Mouse (Mus musculus) myocyte (in vitro differentiated cells): ENCODE data around the gene Syt6. TPM values are rescaled to one million over a fixed set of nuclear protein-coding genes. Genes with fewer than 3 reads are reported as not detected.

ENCODE experiments used
- H3K27me3 ChIP-seq: one replicate; pipeline ENCODE4 v1.6.1; 2011; ENCODE audit not compliant: control insufficient read depth, insufficient read depth, insufficient read length
- H3K36me3 ChIP-seq: one replicate; pipeline ENCODE4 v1.6.1; 2011; ENCODE audit not compliant: control insufficient read depth, insufficient read depth
- H3K4me2 ChIP-seq: one replicate; pipeline ENCODE4 v1.6.1; 2011; ENCODE audit warnings: low read depth, control low read depth
- H3K4me3 ChIP-seq: one replicate; pipeline ENCODE4 v1.5.1; 2011; ENCODE audit warnings: mild to moderate bottlenecking, control low read depth, moderate library complexity
- H3K79me2 ChIP-seq: one replicate; pipeline ENCODE4 v1.6.1; 2011; ENCODE audit not compliant: control insufficient read depth, insufficient read depth
- H3ac ChIP-seq: one replicate; pipeline ENCODE4 v1.6.1; 2011; ENCODE audit not compliant: control insufficient read depth, insufficient read length
- CEBPB ChIP-seq: IDR thresholded peaks from 2 replicates; pipeline ENCODE4 v1.6.1; 2011; ENCODE audit warnings: mild to moderate bottlenecking, moderate library complexity; ENCODE audit not compliant: poor library complexity, insufficient read depth, severe bottlenecking
- E2F4 ChIP-seq: IDR thresholded peaks from one replicate; pipeline ENCODE4 v1.6.1; 2011; ENCODE audit warnings: mild to moderate bottlenecking, control low read depth, moderate library complexity; ENCODE audit not compliant: insufficient read depth
- MAX ChIP-seq: IDR thresholded peaks from one replicate; pipeline ENCODE4 v1.6.1; 2011; ENCODE audit warnings: low read depth, mild to moderate bottlenecking, control low read depth
- MYOD1 ChIP-seq, 3 experiments: IDR thresholded peaks; one replicate each; pipeline ENCODE4 v1.6.1; 2011; ENCODE audit warnings: control low read depth in 2 of 3, low read depth in 2 of 3, mild to moderate bottlenecking in 2 of 3, moderate library complexity in 1 of 3; ENCODE audit not compliant: insufficient read length in 2 of 3, control insufficient read depth in 1 of 3
- MYOG ChIP-seq, 3 experiments: IDR thresholded peaks; one replicate each; pipeline ENCODE4 v1.6.1; 2011; ENCODE audit warnings: control low read depth in 2 of 3, low read depth in 2 of 3, mild to moderate bottlenecking in 2 of 3; ENCODE audit not compliant: insufficient read length in 2 of 3, control insufficient read depth in 1 of 3, insufficient read depth in 1 of 3
- POLR2A ChIP-seq: IDR thresholded peaks from one replicate; pipeline ENCODE4 v1.6.1; 2011; ENCODE audit warnings: low read depth, mild to moderate bottlenecking, control low read depth, moderate library complexity; ENCODE audit not compliant: insufficient read length
- POLR2AphosphoS2 ChIP-seq: IDR thresholded peaks from one replicate; pipeline ENCODE4 v1.6.1; 2011; ENCODE audit warnings: low read depth, control low read depth; ENCODE audit not compliant: insufficient read length
- REST ChIP-seq: IDR thresholded peaks from one replicate; pipeline ENCODE4 v1.6.1; 2011; ENCODE audit warnings: mild to moderate bottlenecking, control low read depth, moderate library complexity; ENCODE audit not compliant: insufficient read depth, insufficient read length
- SRF ChIP-seq: IDR thresholded peaks from one replicate; pipeline ENCODE4 v1.6.1; 2011; ENCODE audit warnings: low read depth; ENCODE audit not compliant: control insufficient read depth, insufficient read length
- TCF12 ChIP-seq: IDR thresholded peaks from one replicate; pipeline ENCODE4 v1.6.1; 2011; ENCODE audit warnings: mild to moderate bottlenecking, control low read depth; ENCODE audit not compliant: poor library complexity, insufficient read depth, severe bottlenecking
- TCF3 ChIP-seq: IDR thresholded peaks from one replicate; pipeline ENCODE4 v1.6.1; 2011; ENCODE audit warnings: low read depth, control low read depth; ENCODE audit not compliant: insufficient read length
- USF1 ChIP-seq: IDR thresholded peaks from one replicate; pipeline ENCODE4 v1.6.1; 2011; ENCODE audit warnings: low read depth, mild to moderate bottlenecking, control low read depth, moderate library complexity
- polyA plus RNA-seq: library from polyadenylated mRNA; unstranded; fragments of >200 nt; fragmentation: generic; extraction: Trizol; gene quantifications from one replicate; pipeline ENCODE4 v1.2.1, GENCODE M21; 2012; ENCODE audit warnings: missing spikeins

Syt6 gene
- polyA plus RNA-seq, 1 experiment, result 0.07 TPM

DNA sequence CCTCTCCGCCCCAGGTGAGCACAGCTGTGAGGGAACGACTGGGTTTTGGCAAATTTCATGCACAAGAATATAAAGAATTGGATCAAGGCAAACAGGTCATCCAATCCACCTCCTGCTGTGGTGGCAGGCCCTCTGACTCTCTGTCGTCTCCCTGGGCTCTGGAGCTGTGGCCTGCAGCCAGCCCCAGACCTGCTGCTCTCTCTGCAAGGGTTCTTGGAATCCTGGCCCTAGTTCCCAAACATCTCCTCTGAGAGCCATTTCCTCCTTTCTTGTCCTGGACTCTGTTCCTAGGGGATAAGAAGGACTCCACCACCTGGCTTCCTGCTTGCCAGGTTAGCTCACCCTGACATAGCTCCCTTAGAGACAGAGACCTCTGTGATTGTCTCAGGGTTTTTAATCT is 7.8 kb upstream of the Syt6 start:
- peaks cover 14% of the 10 kb centered on the region for H3K27me3 ChIP-seq
- H3K4me2 ChIP-seq, result no peak overlapping the region
- H3K79me2 ChIP-seq, result no peaks in the 10 kb centered on the region
- no peaks in the 10 kb centered on the region for H3K36me3 ChIP-seq
- TF ChIP-seq CEBPB (no peak), POLR2AphosphoS2 (no peak), MYOD1 (IDR thresholded peaks at IDR 0.05; ENCODE audit: control insufficient read depth in 1 of 3, insufficient read length in 2 of 3, low read depth in 2 of 3) (no peak), USF1 (no peak), POLR2A (no peak), TCF3 (no peak), MYOG (IDR thresholded peaks at IDR 0.05; ENCODE audit: control insufficient read depth in 1 of 3, insufficient read depth in 1 of 3, insufficient read length in 2 of 3, low read depth in 2 of 3) (no peak), REST (no peak), SRF (no peak), MAX (no peak), TCF12 (no peak), E2F4 (no peak)
- H3ac ChIP-seq, result no peak overlapping the region
- no peak overlapping the region for H3K4me3 ChIP-seq

- no peak for TF ChIP-seq E2F4
- TF ChIP-seq USF1, result no peak
- no peak for TF ChIP-seq MYOD1 (IDR thresholded peaks at IDR 0.05; ENCODE audit: control insufficient read depth in 1 of 3, insufficient read length in 2 of 3, low read depth in 2 of 3)
- TF ChIP-seq TCF12, result no peak
- no peak for TF ChIP-seq POLR2A
- TF ChIP-seq REST, result no peak
- TF ChIP-seq MAX, result no peak
- TF ChIP-seq TCF3, result no peak
- no peak for TF ChIP-seq CEBPB
- TF ChIP-seq MYOG (IDR thresholded peaks at IDR 0.05; ENCODE audit: control insufficient read depth in 1 of 3, insufficient read depth in 1 of 3, insufficient read length in 2 of 3, low read depth in 2 of 3), result no peak
- no peak for TF ChIP-seq SRF
- Histone ChIP-seq H3K4me2 (no peak overlapping the region), H3K27me3 (peaks cover 52% of the 10 kb centered on the region), H3K4me3 (no peak overlapping the region), H3ac (no peak overlapping the region), H3K79me2 (no peaks in the 10 kb centered on the region), H3K36me3 (no peaks in the 10 kb centered on the region)
Observed at GRCm38 (mm10) chr3:103572526-103572925, 2.5 kb upstream of the Syt6 start.

- Histone ChIP-seq H3K4me2 (no peak overlapping the region), H3K27me3 (peaks cover 46% of the 10 kb centered on the region), H3ac (no peak overlapping the region), H3K79me2 (no peaks in the 10 kb centered on the region), H3K4me3 (no peak overlapping the region), H3K36me3 (no peaks in the 10 kb centered on the region)
- no peak for TF ChIP-seq USF1
- no peak for TF ChIP-seq MAX
Observed at GRCm38 (mm10) chr3:103573106-103573790, 1.8 kb upstream of the Syt6 start.

GRCm38 (mm10) chr3:103573791-103574166 is 1.3 kb upstream of the Syt6 start:
- TF ChIP-seq MAX, result peak; percentile 34
- TF ChIP-seq POLR2A, result no peak
- peak; percentile 95 for TF ChIP-seq REST
- H3K4me2 ChIP-seq, result no peak overlapping the region
- H3K36me3 ChIP-seq, result no peaks in the 10 kb centered on the region
- H3K27me3 ChIP-seq, result peaks cover 46% of the 10 kb centered on the region
- no peak overlapping the region for H3K4me3 ChIP-seq
- no peaks in the 10 kb centered on the region for H3K79me2 ChIP-seq
- H3ac ChIP-seq, result no peak overlapping the region

GRCm38 (mm10) chr3:103574566-103575155 is 370 bp upstream of the Syt6 start:
- no peaks in the 10 kb centered on the region for H3K79me2 ChIP-seq
- H3K4me2 ChIP-seq, result no peak overlapping the region
- TF ChIP-seq USF1 (no peak), POLR2AphosphoS2 (no peak), TCF3 (no peak), TCF12 (no peak), CEBPB (no peak), REST (no peak), SRF (no peak), MAX (no peak), E2F4 (no peak), POLR2A (no peak), MYOG (IDR thresholded peaks at IDR 0.05; ENCODE audit: control insufficient read depth in 1 of 3, insufficient read depth in 1 of 3, insufficient read length in 2 of 3, low read depth in 2 of 3) (no peak), MYOD1 (IDR thresholded peaks at IDR 0.05; ENCODE audit: control insufficient read depth in 1 of 3, insufficient read length in 2 of 3, low read depth in 2 of 3) (no peak)
- peaks cover 46% of the 10 kb centered on the region for H3K27me3 ChIP-seq
- H3ac ChIP-seq, result no peak overlapping the region
- H3K4me3 ChIP-seq, result no peak overlapping the region
- H3K36me3 ChIP-seq, result no peaks in the 10 kb centered on the region
